Mouse (Mus musculus) bone marrow macrophage, adult 2 months (primary cell): ENCODE data around the gene Cmc2.

Experiments
- CTCF ChIP-seq: IDR thresholded peaks from 2 replicates; pipeline ENCODE4 v1.5.1; 2012; ENCODE audit warnings: low read depth, mild to moderate bottlenecking, low read length, moderate library complexity
- POLR2A ChIP-seq: IDR thresholded peaks from 2 replicates; pipeline ENCODE4 v1.6.1; 2012; ENCODE audit warnings: mild to moderate bottlenecking, low read depth, low read length, borderline replicate concordance

DNA sequence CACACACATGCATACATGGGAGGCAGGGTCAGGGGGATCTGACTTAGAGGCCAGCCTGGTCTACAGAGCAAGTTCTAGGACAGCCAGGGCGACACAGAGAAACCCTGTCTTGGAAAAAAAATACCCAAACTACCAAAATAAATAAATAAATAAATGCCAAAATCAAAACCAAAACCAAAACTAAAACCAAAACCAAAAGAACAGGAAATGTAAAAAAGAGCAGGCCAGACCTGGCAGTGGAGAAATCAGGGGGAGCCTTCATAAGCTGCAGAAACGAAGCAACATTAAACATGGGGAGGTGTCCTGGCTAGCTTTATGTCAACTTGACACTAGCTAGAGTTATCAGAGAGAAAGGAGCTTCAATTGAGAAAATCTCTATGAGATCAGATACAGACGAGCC lies 29.1 kb downstream of the Cmc2 start:
- TF ChIP-seq CTCF, result no peak
- no peak for TF ChIP-seq POLR2A
